Mouse (Mus musculus) layer of hippocampus, adult 18-20 months (tissue): ENCODE results near the gene Atp10b. TPM values are rescaled to one million over a fixed set of nuclear protein-coding genes. Genes with fewer than 3 reads are reported as not detected.

ENCODE experiments used
- total RNA-seq, 2 experiments: library from RNA; stranded (reverse); gene quantifications; 2 replicates each; pipeline ENCODE4 v1.2.3; 2021

Gene Atp10b
- total RNA-seq, 2 experiments from 2014 or later: 1.0 to 1.6 TPM

Other genes with a start within 250 kb of the Atp10b start
- gene Gm9972, start 114.1 kb upstream of the Atp10b start, total RNA-seq: not detected